Mouse (Mus musculus) intestine, embryonic 15.5 days (tissue): ENCODE results near the gene Cga. TPM values are rescaled to one million over a fixed set of nuclear protein-coding genes. Genes with fewer than 3 reads are reported as not detected.

Source experiments
- ATAC-seq: fragments of 200-750 bp; cut with Nextera tagmentation; 2 replicates; pipeline ENCODE4 v1.8.0; 2017; ENCODE audit warnings: moderate TSS enrichment, moderate library complexity
- H3K27ac ChIP-seq: fragments of 300-500 bp; sonication (generic); 2 replicates; pipeline ENCODE4 v1.5.1; 2015; ENCODE audit warnings: mild to moderate bottlenecking, inconsistent platforms
- H3K27me3 ChIP-seq: fragments of 300-500 bp; sonication (generic); replicated peaks from 2 replicates; pipeline ENCODE4 v1.6.1; 2015; ENCODE audit warnings: inconsistent platforms
- H3K36me3 ChIP-seq: fragments of 300-500 bp; sonication (generic); 2 replicates; pipeline ENCODE4 v1.6.1; 2015; ENCODE audit warnings: inconsistent platforms
- H3K4me1 ChIP-seq: fragments of 300-500 bp; sonication (generic); replicated peaks from 2 replicates; pipeline ENCODE4 v1.6.1; 2015; ENCODE audit warnings: inconsistent platforms
- H3K4me2 ChIP-seq: fragments of 300-500 bp; sonication (generic); replicated peaks from 2 replicates; pipeline ENCODE4 v1.6.1; 2015; ENCODE audit warnings: mild to moderate bottlenecking, inconsistent platforms
- H3K4me3 ChIP-seq: fragments of 300-500 bp; sonication (generic); replicated peaks from 2 replicates; pipeline ENCODE4 v1.5.1; 2015; ENCODE audit warnings: inconsistent platforms
- H3K9ac ChIP-seq: fragments of 300-500 bp; sonication (generic); 2 replicates; pipeline ENCODE4 v1.6.1; 2015; ENCODE audit warnings: inconsistent platforms
- H3K9me3 ChIP-seq: fragments of 300-500 bp; sonication (generic); 2 replicates; pipeline ENCODE4 v1.6.1; 2016; ENCODE audit warnings: inconsistent platforms
- WGBS: fragments of 180-500 bp; shearing (Covaris S2); methylation state at CpG from one replicate; pipeline ENCODE4 v1.1.7; 2015; 5-methylcytosine and 5-hydroxymethylcytosine counted together
- polyA plus RNA-seq: library from polyadenylated mRNA; unstranded; fragments of >200 nt; fragmentation: Nextera tagmentation; extraction: Ambion mirVana; gene quantifications from 2 replicates; pipeline ENCODE4 v1.2.1, GENCODE M21; 2015

Gene Cga
- polyA plus RNA-seq, 1 experiment from 2014 or later = not detected

DNA sequence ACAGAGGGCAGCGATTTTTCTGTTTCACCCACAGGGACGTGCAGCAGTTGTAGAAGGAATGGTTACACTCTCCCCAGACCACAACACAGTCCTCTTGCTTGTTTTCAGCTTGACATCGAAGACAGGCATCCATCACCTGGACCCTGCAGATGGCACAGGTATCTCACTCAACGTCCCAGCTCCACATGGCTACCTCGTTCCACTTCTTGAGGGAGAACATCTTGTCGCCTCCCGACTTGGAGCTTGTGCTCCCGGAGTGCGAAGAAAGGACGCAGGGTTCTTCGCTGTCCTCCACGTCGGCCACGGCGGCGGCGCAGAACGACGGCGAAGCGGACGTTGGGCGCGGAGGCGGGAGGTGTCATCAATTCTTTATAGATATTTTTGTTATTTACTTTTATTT, 47.5 kb downstream of the Cga start:
- 94% methylated on average over 25 of the region's 25 CpGs for WGBS

GRCm38 (mm10) chr4:34947181-34947580, 53.6 kb downstream of the Cga start:
- ATAC-seq = no peak
- no peak overlapping the region for H3K4me2 ChIP-seq
- H3K4me3 ChIP-seq = no peak overlapping the region

More for the DNA sequence above, 47.5 kb downstream of the Cga start:
- Histone ChIP-seq H3K27ac (no peak overlapping the region), H3K4me3 (no peak overlapping the region), H3K36me3 (no peaks in the 10 kb centered on the region), H3K9me3 (no peaks in the 10 kb centered on the region), H3K9ac (no peak overlapping the region), H3K4me1 (no peaks in the 10 kb centered on the region), H3K4me2 (no peak overlapping the region), H3K27me3 (no peaks in the 10 kb centered on the region)
- no peak for ATAC-seq

DNA sequence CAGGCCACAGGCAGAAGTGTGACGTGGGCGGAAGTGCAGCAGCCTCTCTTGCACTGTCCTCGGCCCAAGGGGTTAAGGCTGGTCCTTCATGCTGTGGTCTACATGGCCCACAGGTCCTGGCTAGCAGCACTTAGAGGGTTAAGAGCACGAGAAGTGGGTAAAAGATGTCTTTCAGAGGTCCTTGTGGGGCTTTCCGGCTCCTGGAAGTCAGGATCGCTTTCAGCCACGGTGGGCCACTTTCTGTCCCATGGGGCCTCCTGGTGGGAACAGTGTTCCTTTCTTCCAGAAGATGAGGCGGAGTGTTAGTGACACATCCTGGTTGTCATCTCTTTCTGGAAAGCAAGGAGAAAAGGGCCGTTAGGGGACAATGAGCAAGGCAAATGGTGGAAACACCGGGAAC, 60.1 kb downstream of the Cga start:
- H3K36me3 ChIP-seq = no peaks in the 10 kb centered on the region
- ATAC-seq = no peak
- no peak overlapping the region for H3K4me3 ChIP-seq
- no peaks in the 10 kb centered on the region for H3K4me1 ChIP-seq
- WGBS = 80% methylated on average over 10 of the region's 10 CpGs
- no peak overlapping the region for H3K4me2 ChIP-seq
- no peaks in the 10 kb centered on the region for H3K9me3 ChIP-seq
- H3K9ac ChIP-seq = no peak overlapping the region
- H3K27ac ChIP-seq = no peak overlapping the region
- H3K27me3 ChIP-seq = no peaks in the 10 kb centered on the region

More at GRCm38 (mm10) chr4:34947181-34947580, 53.6 kb downstream of the Cga start:
- Histone ChIP-seq H3K36me3 (no peaks in the 10 kb centered on the region), H3K9ac (no peak overlapping the region), H3K4me1 (no peaks in the 10 kb centered on the region), H3K27ac (no peak overlapping the region), H3K9me3 (no peaks in the 10 kb centered on the region), H3K27me3 (no peaks in the 10 kb centered on the region)

Other genes starting within 250 kb of the Cga start
- 61.6 and 71.4 TPM in 2 replicates for gene Slc35a1, start 206.3 kb upstream of the Cga start, polyA plus RNA-seq
- 0.20 TPM in 1 of 2 replicates, not detected in the other for gene Cfap206, start 163.6 kb upstream of the Cga start, polyA plus RNA-seq
- gene Gm136, start 137.5 kb upstream of the Cga start, polyA plus RNA-seq = not detected in 2 replicates
- 41.5 and 49.1 TPM in 2 replicates for gene Smim8, start 115.4 kb upstream of the Cga start, polyA plus RNA-seq
- 14.9 and 16.8 TPM in 2 replicates for gene Zfp292, start 10.8 kb upstream of the Cga start, polyA plus RNA-seq